9 mouse cellular contexts compared by ENCODE assay signal in the genomic region with DNA sequence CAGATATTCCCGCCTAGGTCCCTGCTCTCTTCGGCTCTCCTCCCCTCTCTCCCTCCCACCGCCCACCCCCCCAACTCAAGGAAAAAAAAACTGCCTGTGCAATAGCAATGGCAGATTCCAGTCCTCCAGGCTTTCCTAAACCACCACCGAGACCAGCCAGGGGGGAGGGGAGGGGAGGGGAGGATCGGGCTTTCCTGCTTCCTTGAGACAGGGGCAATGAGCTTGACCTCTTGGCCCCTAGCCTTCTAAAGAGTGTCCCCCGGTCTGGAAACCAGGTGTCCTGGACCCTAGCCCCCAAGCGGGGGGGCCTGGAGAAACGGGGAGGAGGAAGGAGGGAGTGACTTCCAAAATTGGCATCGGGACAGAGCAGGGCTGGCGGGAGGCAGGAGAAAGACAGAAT. TPM values are rescaled to one million over a fixed set of nuclear protein-coding genes. Genes with fewer than 3 reads are reported as not detected.
DNase-seq lines count a peak whose midpoint lies in the region; ATAC-seq and TF ChIP-seq lines count a peak whose summit lies in the region.
"Had no signal": no experiment of that assay in that cellular context is flagged by ENCODE, and none has a peak within 500 bp of the region (broad histone marks: within the 10 kb centered on the region; RNA-seq: fewer than 3 reads in every experiment).

No protein-coding gene starts in this region.

- DNase-seq in left cerebral cortex, adult 2 months (ENCODE audit: extremely low spot score in 1 of 2, low spot score in 2 of 2): no peak
- no peak for DNase-seq in left cerebral cortex, adult 18-20 months (ENCODE audit: low spot score in 2 of 2)
- DNase-seq in adrenal gland, postnatal 10 days: peak; percentile 74
- DNase-seq in forebrain, embryonic 10.5 days (ENCODE audit: extremely low spot score, low spot score): no peak
- DNase-seq in hindbrain, embryonic 14.5 days (ENCODE audit: low spot score): no peak
- DNase-seq in stomach, postnatal 0 days (ENCODE audit: low spot score): no peak
- DNase-seq in thymus, postnatal 14 days: no peak

- no peaks in the 10 kb centered on the region for H3K9me3 ChIP-seq in forebrain, embryonic 10.5 days
- H3K9me3 ChIP-seq in hindbrain, embryonic 14.5 days (ENCODE audit: control insufficient read depth, low read length): no peaks in the 10 kb centered on the region
- H3K9me3 ChIP-seq in liver, embryonic 16.5 days (replicated peaks; ENCODE audit: control insufficient read depth, low read length): no peaks in the 10 kb centered on the region
- H3K9me3 ChIP-seq in stomach, postnatal 0 days (ENCODE audit: control insufficient read depth, low read length): no peaks in the 10 kb centered on the region

- peak overlapping the region; percentile 48 for H3K9ac ChIP-seq in hindbrain, embryonic 14.5 days
- no peak overlapping the region for H3K9ac ChIP-seq in liver, embryonic 16.5 days (ENCODE audit: low read depth, low read length)
- H3K9ac ChIP-seq in stomach, postnatal 0 days (ENCODE audit: low read length): peak overlapping the region; percentile 59

- WGBS in forebrain, embryonic 10.5 days: 8% methylated on average over 9 of the region's 10 CpGs
- 8% methylated on average over 9 of the region's 10 CpGs for WGBS in hindbrain, embryonic 14.5 days
- 26% methylated on average over 9 of the region's 10 CpGs for WGBS in liver, embryonic 16.5 days (ENCODE audit: insufficient replicate concordance)
- WGBS in stomach, postnatal 0 days: 7% methylated on average over 9 of the region's 10 CpGs

- TF ChIP-seq CTCF in left cerebral cortex, adult 2 months (IDR thresholded peaks at IDR 0.05): no peak
- TF ChIP-seq CTCF in stomach, postnatal 0 days (IDR thresholded peaks at IDR 0.05; ENCODE audit: low read depth): no peak

- H3K36me3 ChIP-seq in forebrain, embryonic 10.5 days (replicated peaks): peaks cover 25% of the 10 kb centered on the region
- H3K36me3 ChIP-seq in hindbrain, embryonic 14.5 days (replicated peaks; ENCODE audit: control insufficient read depth, insufficient read depth): peaks cover 19% of the 10 kb centered on the region
- H3K36me3 ChIP-seq in liver, embryonic 16.5 days (ENCODE audit: control insufficient read depth, insufficient read depth): no peaks in the 10 kb centered on the region
- H3K36me3 ChIP-seq in stomach, postnatal 0 days (ENCODE audit: control insufficient read depth, insufficient read depth, low read length): no peaks in the 10 kb centered on the region

- no peak for TF ChIP-seq EP300 in stomach, postnatal 0 days (optimal IDR thresholded peaks at IDR 0.05)

- H3K4me2 ChIP-seq in hindbrain, embryonic 14.5 days (replicated peaks): peak overlapping the region; percentile 50
- H3K4me2 ChIP-seq in liver, embryonic 16.5 days (ENCODE audit: low read depth, low read length): peak overlapping the region; percentile 28; the same call in 1 of the 2 replicates
- peak overlapping the region; percentile 55 for H3K4me2 ChIP-seq in stomach, postnatal 0 days (replicated peaks; ENCODE audit: low read depth)

- no peak for ATAC-seq in hindbrain, embryonic 14.5 days (ENCODE audit: low FRiP score)
- no peak for ATAC-seq in liver, embryonic 16.5 days (ENCODE audit: low read depth)
- no peak for ATAC-seq in stomach, postnatal 0 days (ENCODE audit: low FRiP score, low TSS enrichment)

- peaks cover 46% of the 10 kb centered on the region for H3K27me3 ChIP-seq in forebrain, embryonic 10.5 days (ENCODE audit: poor library complexity, severe bottlenecking)
- H3K27me3 ChIP-seq in hindbrain, embryonic 14.5 days (ENCODE audit: control insufficient read depth, insufficient read depth, low read length): peaks cover 37% of the 10 kb centered on the region
- H3K27me3 ChIP-seq in liver, embryonic 16.5 days (ENCODE audit: control insufficient read depth, insufficient read depth, low read depth, low read length): peaks cover 21% of the 10 kb centered on the region
- H3K27me3 ChIP-seq in stomach, postnatal 0 days (ENCODE audit: control insufficient read depth, insufficient read depth, low read length): no peaks in the 10 kb centered on the region; the same call in 1 of the 2 replicates

- H3K4me3 ChIP-seq in left cerebral cortex, adult 2 months: peak overlapping the region; percentile 66
- H3K4me3 ChIP-seq in forebrain, embryonic 10.5 days: peak overlapping the region; percentile 50
- peak overlapping the region; percentile 22; the same call in 1 of the 2 replicates for H3K4me3 ChIP-seq in hindbrain, embryonic 14.5 days (replicated peaks; ENCODE audit: low read length)
- 0 out of 2 replicates have a peak overlapping the region, but pooled peaks have one; percentile 7 for H3K4me3 ChIP-seq in liver, embryonic 16.5 days (ENCODE audit: low read depth, low read length)
- peak overlapping the region; percentile 41 for H3K4me3 ChIP-seq in stomach, postnatal 0 days (ENCODE audit: low read depth, low read length)

- peaks cover 75% of the 10 kb centered on the region for H3K4me1 ChIP-seq in forebrain, embryonic 10.5 days
- peaks cover 26% of the 10 kb centered on the region for H3K4me1 ChIP-seq in hindbrain, embryonic 14.5 days (replicated peaks; ENCODE audit: control insufficient read depth, insufficient read depth, low read length)
- peaks cover 55% of the 10 kb centered on the region for H3K4me1 ChIP-seq in liver, embryonic 16.5 days (ENCODE audit: control insufficient read depth, low read depth, low read length)
- no peaks in the 10 kb centered on the region for H3K4me1 ChIP-seq in stomach, postnatal 0 days (replicated peaks; ENCODE audit: control insufficient read depth, insufficient read depth)

- H3K27ac ChIP-seq in left cerebral cortex, adult 2 months: peak overlapping the region; percentile 88
- peak overlapping the region; percentile 87 for H3K27ac ChIP-seq in forebrain, embryonic 10.5 days
- no peak overlapping the region for H3K27ac ChIP-seq in hindbrain, embryonic 14.5 days
- H3K27ac ChIP-seq in liver, embryonic 16.5 days (ENCODE audit: low read length): no peak overlapping the region
- H3K27ac ChIP-seq in stomach, postnatal 0 days (replicated peaks): peak overlapping the region; percentile 41; the same call in 1 of the 2 replicates
- H3K27ac ChIP-seq: macrophage had no signal

- intact Hi-C loops in left cerebral cortex, adult 2 months (cut with DNase I): loop anchor here (5.0 to 10.0 kb wide), 2 partner anchors 175 to 422 kb away; a partner anchor contains a TSS

RNA-seq across cellular contexts. Expression of a gene that starts 2.9 kb away (rescaled TPM):
- 1 to 10 TPM; 1.7 to 3.5 TPM for total RNA-seq in left cerebral cortex, adult 2 months (2021)
- 1 to 10 TPM; 1.2 to 3.2 TPM for total RNA-seq in left cerebral cortex, adult 18-20 months (2021)
- total RNA-seq in adrenal gland, postnatal 10 days (2021): 10 to 100 TPM; 27.1 to 31.1 TPM
- 4.5 and 4.7 TPM in 2 replicates for polyA plus RNA-seq in forebrain, embryonic 10.5 days (2016; fragmentation: Nextera tagmentation; extraction: Ambion mirVana)
- 5.0 and 5.2 TPM in 2 replicates for polyA plus RNA-seq in hindbrain, embryonic 14.5 days (2014; fragmentation: Nextera tagmentation; extraction: Ambion mirVana)
- polyA plus RNA-seq in liver, embryonic 16.5 days (2015; fragmentation: Nextera tagmentation; extraction: Ambion mirVana): 2.1 and 2.3 TPM in 2 replicates
- 3.2 and 3.6 TPM in 2 replicates for polyA plus RNA-seq in stomach, postnatal 0 days (2015; fragmentation: Nextera tagmentation; extraction: Ambion mirVana)
- polyA plus RNA-seq: macrophage had no signal

RNA-seq across cellular contexts. Expression of a gene that starts 5.2 kb away (rescaled TPM):
- 10 to 100 TPM; 45.5 to 51.2 TPM for total RNA-seq in left cerebral cortex, adult 2 months (2021)
- total RNA-seq in left cerebral cortex, adult 18-20 months (2021): 10 to 100 TPM; 44.6 to 47.2 TPM
- 10 to 100 TPM; 58.6 to 62.3 TPM for total RNA-seq in adrenal gland, postnatal 10 days (2021)
- polyA plus RNA-seq in forebrain, embryonic 10.5 days (2016; fragmentation: Nextera tagmentation; extraction: Ambion mirVana): 227 TPM in 2 replicates
- 155 and 161 TPM in 2 replicates for polyA plus RNA-seq in hindbrain, embryonic 14.5 days (2014; fragmentation: Nextera tagmentation; extraction: Ambion mirVana)
- polyA plus RNA-seq in liver, embryonic 16.5 days (2015; fragmentation: Nextera tagmentation; extraction: Ambion mirVana): 53.9 and 54.5 TPM in 2 replicates
- polyA plus RNA-seq in stomach, postnatal 0 days (2015; fragmentation: Nextera tagmentation; extraction: Ambion mirVana): 81.0 and 83.6 TPM in 2 replicates

RNA-seq across cellular contexts. Expression of a gene that starts 7.1 kb away (rescaled TPM):
- total RNA-seq in left cerebral cortex, adult 2 months (2021): 1 to 10 TPM; 4.9 to 5.3 TPM
- total RNA-seq in left cerebral cortex, adult 18-20 months (2021): 1 to 10 TPM; 3.0 to 4.8 TPM
- total RNA-seq in adrenal gland, postnatal 10 days (2021): 1 to 10 TPM; 4.0 to 4.9 TPM
- 7.9 and 10.1 TPM in 2 replicates for polyA plus RNA-seq in forebrain, embryonic 10.5 days (2016; fragmentation: Nextera tagmentation; extraction: Ambion mirVana)
- polyA plus RNA-seq in hindbrain, embryonic 14.5 days (2014; fragmentation: Nextera tagmentation; extraction: Ambion mirVana): 12.6 and 15.9 TPM in 2 replicates
- polyA plus RNA-seq in liver, embryonic 16.5 days (2015; fragmentation: Nextera tagmentation; extraction: Ambion mirVana): 3.4 and 4.3 TPM in 2 replicates
- polyA plus RNA-seq in stomach, postnatal 0 days (2015; fragmentation: Nextera tagmentation; extraction: Ambion mirVana): 7.5 and 10.1 TPM in 2 replicates

RNA-seq across cellular contexts. Expression of a gene that starts 7.1 kb away (rescaled TPM):
- total RNA-seq in left cerebral cortex, adult 2 months (2021): 100 to 1,000 TPM; 241 to 270 TPM
- total RNA-seq in left cerebral cortex, adult 18-20 months (2021): 100 to 1,000 TPM; 269 to 280 TPM
- 100 to 1,000 TPM; 139 to 162 TPM for total RNA-seq in adrenal gland, postnatal 10 days (2021)
- 83.9 and 92.7 TPM in 2 replicates for polyA plus RNA-seq in forebrain, embryonic 10.5 days (2016; fragmentation: Nextera tagmentation; extraction: Ambion mirVana)
- 342 and 388 TPM in 2 replicates for polyA plus RNA-seq in hindbrain, embryonic 14.5 days (2014; fragmentation: Nextera tagmentation; extraction: Ambion mirVana)
- polyA plus RNA-seq in liver, embryonic 16.5 days (2015; fragmentation: Nextera tagmentation; extraction: Ambion mirVana): 146 and 159 TPM in 2 replicates
- polyA plus RNA-seq in stomach, postnatal 0 days (2015; fragmentation: Nextera tagmentation; extraction: Ambion mirVana): 317 and 326 TPM in 2 replicates

RNA-seq across cellular contexts. Expression of a gene that starts 11.7 kb away (rescaled TPM):
- 10 to 100 TPM in 1 of 2 experiments, 1 to 10 TPM in 1; 7.5 to 10.5 TPM for total RNA-seq in left cerebral cortex, adult 2 months (2021)
- total RNA-seq in left cerebral cortex, adult 18-20 months (2021): 1 to 10 TPM; 5.2 to 8.0 TPM
- total RNA-seq in adrenal gland, postnatal 10 days (2021): 1 to 10 TPM; 3.8 to 6.2 TPM
- polyA plus RNA-seq in forebrain, embryonic 10.5 days (2016; fragmentation: Nextera tagmentation; extraction: Ambion mirVana): 14.6 and 16.1 TPM in 2 replicates
- 12.9 and 13.4 TPM in 2 replicates for polyA plus RNA-seq in hindbrain, embryonic 14.5 days (2014; fragmentation: Nextera tagmentation; extraction: Ambion mirVana)
- polyA plus RNA-seq in liver, embryonic 16.5 days (2015; fragmentation: Nextera tagmentation; extraction: Ambion mirVana): 2.6 and 4.3 TPM in 2 replicates
- 5.7 and 6.1 TPM in 2 replicates for polyA plus RNA-seq in stomach, postnatal 0 days (2015; fragmentation: Nextera tagmentation; extraction: Ambion mirVana)

Comparison
In these comparisons a context has a peak if more than half of its experiments do, and no peak if none do; other contexts are left out.
1. H3K27ac ChIP-seq: peak in left cerebral cortex, adult 2 months (single experiment), forebrain, embryonic 10.5 days (single experiment) and stomach, postnatal 0 days (single experiment); none in hindbrain, embryonic 14.5 days (single experiment) and liver, embryonic 16.5 days (single experiment).
2. H3K4me3 ChIP-seq: peak in every context shown above with its lines; median percentile 66 in left cerebral cortex, adult 2 months; 50 in forebrain, embryonic 10.5 days; 41 in stomach, postnatal 0 days; 22 in hindbrain, embryonic 14.5 days; 7 in liver, embryonic 16.5 days.
3. Peak in every context shown above with its lines, with median percentiles within 50 percentile points of each other: H3K4me2 ChIP-seq.